Mouse (Mus musculus) layer of hippocampus, adult 9-11 months (tissue): Measurements from ENCODE around the gene Edn2.

Experiments
- DNase-seq: peaks from one replicate; pipeline ENCODE4 v3.0.0; 2022

Gene Edn2

DNA sequence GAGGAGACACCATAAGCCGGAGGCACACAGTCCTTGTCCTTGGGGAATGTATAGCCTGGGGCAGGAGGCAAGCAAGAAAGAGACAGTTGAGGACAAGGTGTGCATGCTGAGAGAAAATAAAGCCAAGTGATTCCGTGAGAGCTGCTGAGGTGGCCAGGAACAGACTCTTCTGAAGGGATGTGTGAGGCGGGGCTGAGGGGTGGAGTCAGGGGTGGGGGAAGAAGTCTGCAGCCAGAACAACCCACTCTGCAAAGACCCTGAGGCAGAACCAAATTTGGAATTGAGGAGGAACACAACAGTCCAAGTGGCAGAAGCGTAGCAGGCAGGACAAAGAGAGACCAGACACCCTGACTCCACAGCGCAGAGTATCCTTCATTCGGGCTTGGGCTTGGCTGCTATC is 51.1 kb downstream of the Edn2 start:
- DNase-seq, result no peak

DNA sequence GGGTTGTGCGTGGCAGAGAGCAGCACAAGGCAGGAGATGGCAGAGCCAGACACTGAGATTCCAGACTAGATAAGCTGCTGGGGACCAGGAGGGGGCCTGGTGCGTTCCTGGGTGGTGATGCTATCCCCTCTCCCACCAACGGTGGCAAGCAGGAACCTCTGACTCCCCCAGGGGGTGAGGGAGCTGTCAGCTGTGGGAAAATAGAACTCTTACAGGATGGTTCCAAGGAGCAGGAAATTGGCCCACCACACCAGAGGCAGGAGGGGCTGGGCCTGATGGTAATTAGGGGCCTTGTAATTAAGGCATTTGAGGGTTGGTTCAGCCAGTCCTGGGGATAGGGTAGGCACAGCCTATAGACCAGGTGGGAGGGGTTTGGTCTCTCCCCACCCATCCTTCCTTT is 51.8 kb downstream of the Edn2 start:
- no peak for DNase-seq

- DNase-seq, result no peak
Observed at GRCm38 (mm10) chr4:120215915-120216591, 55.0 kb downstream of the Edn2 start.

DNA sequence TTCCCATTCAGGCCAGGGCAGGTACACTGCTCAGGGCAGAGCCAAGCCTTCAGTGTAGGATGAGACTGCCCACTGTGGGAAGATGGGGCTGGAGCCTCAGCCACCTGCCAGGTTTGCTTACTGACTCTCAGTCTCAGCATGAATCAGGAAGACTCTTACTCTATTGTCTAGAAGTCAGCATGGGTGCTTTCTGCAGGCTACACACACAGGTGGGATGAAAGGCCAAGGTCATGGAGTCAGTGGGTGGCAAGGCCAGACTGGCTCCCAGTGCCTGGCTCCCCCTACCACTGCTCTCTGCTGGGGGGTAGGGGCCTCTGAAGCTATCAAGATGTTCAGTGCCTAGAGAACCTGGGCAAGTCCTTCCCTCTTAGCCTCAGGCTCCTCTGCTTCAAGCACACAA is 55.9 kb downstream of the Edn2 start:
- DNase-seq, result no peak
